Mouse (Mus musculus): ENCODE data around the gene Zmym5.
"Not testable (repeated sequence)": the region's sequence is repeated elsewhere in the genome, so short reads cannot be mapped to it uniquely, and the experiment has no call there.

Gene Zmym5

GRCm38 (mm10) chr14:56776571-56777238 lies 34.8 kb downstream of the Zmym5 start:
- DNase-seq: no peak

GRCm38 (mm10) chr14:56775416-56775815 lies 36.1 kb downstream of the Zmym5 start:
- DNase-seq: no peak

- not testable (repeated sequence) for DNase-seq
Observed at GRCm38 (mm10) chr14:56766438-56766837, 45.1 kb downstream of the Zmym5 start.

GRCm38 (mm10) chr14:56765117-56765516 lies 46.4 kb downstream of the Zmym5 start:
- DNase-seq: not testable (repeated sequence)

GRCm38 (mm10) chr14:56751282-56751681 lies 60.2 kb downstream of the Zmym5 start:
- no peak for DNase-seq

Data from right cerebral cortex, postnatal 4 days (tissue).